Mouse (Mus musculus): ENCODE results near the gene Gm10382.
"Not testable (repeated sequence)": the region's sequence is repeated elsewhere in the genome, so short reads cannot be mapped to it uniquely, and the experiment has no call there.

The Gm10382 gene

DNA sequence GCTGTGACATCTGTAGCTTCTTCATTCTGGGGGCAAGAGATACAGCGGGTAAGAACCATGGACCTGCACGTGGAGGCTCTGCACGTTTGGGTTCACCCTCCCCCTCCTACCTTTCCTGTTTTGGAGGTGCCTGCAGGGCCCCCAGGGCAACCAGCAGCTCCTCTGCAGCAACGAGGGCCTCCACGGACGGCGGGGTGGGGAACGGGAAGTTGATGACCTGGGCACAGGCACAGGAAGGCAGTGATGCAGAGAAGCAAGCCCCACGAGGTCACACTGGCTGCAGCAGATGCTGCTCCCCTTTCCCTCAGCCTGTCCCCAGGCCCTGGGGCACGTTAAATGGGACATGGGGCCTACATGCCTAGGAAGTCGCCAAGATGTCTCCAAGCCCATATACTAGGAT, 30.0 kb downstream of the Gm10382 start:
- DNase-seq, result no peak

DNA sequence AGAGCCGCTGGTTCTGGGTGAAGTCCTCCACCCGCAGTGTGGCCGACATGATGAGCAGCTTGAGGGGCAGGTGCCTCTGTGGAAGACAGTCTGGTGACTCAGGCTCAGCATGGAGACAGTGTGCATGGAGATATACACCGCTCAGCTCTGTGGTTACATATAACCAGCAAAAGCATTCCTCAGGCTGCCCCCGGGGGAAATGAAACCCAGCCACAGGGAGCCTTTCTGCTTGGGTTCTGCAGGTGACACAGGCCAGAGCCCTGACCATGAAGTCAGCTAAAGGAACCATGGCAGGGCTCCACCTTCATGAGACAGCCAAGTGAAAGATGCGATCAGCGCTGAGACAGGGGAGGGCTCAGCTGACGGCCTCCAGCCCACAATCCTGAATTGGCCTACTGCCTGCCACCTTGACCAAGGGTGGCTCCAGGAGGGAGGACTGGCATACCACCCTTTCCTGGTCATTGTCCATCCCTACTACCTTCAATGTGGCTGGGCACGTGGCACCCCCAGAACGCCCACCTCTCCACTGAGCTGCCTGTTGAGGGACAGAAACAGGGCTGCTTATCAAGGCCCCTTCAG, 36.7 kb downstream of the Gm10382 start:
- no peak for DNase-seq

DNA sequence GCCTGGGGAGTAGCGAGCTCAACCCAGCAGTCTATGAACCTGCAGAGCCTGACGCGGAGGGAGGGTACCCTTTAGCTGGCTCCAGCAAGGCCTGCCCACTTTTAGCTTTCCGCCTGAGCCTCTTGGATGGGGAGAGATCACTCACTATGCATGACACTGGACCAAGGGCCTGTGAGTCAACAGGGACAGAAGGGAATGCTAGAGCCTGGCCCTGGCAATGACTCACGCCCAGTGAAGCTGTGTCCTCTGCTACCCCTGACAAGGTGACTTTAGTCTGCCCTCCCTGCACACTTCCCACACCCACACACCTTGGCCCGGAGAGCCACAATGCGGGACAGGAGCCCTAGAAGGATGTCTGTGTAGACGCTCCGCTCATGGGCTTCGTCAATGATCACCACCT, 37.2 kb downstream of the Gm10382 start:
- no peak for DNase-seq

DNA sequence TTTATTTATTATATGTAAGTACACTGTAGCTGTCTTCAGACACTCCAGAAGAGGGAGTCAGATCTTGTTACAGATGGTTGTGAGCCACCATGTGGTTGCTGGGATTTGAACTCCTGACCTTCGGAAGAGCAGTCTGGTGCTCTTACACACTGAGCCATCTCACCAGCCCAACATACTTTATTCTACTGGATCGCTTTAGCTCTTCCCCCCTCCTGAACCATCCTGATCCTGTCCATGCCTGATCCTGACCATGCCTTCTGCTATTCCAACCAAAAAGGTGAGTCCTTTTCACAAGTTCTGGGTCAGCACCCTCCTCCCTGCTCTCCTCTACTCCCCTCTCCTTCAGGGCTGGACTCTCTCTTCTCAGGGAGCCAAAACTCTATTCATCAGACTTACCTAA, 43.2 kb downstream of the Gm10382 start:
- DNase-seq, result not testable (repeated sequence)

DNA sequence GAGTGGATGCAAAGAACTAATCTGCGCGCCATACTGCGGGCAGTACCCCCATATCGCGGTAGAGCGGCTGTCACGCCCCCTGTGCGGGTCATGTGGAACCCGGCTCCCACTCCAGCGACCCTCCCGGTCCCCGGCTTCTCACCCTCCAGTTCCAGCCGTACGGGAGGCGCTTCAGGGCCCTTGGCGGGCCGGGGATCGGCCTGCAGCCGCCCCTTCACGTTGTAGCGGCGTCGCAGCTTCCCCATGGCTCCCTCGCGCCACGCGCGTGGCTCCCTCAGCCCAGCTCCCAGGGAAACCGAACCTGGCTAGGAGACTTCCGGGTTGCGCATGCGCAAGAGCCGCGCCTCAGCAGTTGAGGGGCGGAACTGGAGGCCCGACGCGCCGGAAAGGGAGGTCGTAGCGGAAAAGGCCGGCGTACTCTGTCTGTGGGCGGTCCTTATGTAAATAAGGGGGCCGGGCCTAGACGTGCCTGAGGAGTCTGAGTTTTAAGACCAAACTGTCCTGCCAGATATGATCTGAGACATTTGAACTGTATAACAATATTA, 44.7 kb downstream of the Gm10382 start, which contains the start of gene Dhx37:
TSS of gene Dhx37 (minus strand) at position 329 of the 545 bp plus-strand sequence.
- DNase-seq, result peak; percentile 91

DNA sequence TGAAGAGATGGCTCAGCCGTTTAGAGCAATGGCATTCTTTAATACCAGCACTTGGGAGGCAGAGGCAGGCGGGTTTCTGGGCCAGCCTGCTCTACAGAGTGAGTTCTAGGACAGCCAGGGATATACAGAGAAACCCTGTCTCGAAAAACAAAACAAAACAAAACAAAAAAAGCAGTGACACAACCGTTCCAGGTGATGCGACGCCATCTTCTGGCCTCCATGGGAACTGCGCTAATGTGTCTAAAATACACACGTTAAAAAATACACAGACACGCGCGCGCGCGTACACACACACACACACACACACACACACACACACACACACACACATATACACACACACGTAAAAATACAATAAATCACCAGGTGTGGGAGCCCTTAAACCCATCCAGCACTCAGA, 45.2 kb downstream of the Gm10382 start:
- not testable (repeated sequence) for DNase-seq

All from cerebellum, adult 8-10 months (tissue).